Mouse (Mus musculus): ENCODE data around the gene Tigd4.
A peak's percentile ranks its signal among the peaks of the same experiment; 100 is the strongest.

Tigd4 gene

GRCm38 (mm10) chr3:84615050-84615855 is 21.9 kb downstream of the Tigd4 start:
- peak; percentile 71 for DNase-seq

GRCm38 (mm10) chr3:84615856-84616225 is 22.5 kb downstream of the Tigd4 start:
- no peak for DNase-seq

GRCm38 (mm10) chr3:84618627-84619026 is 25.3 kb downstream of the Tigd4 start:
- no peak for DNase-seq

DNA sequence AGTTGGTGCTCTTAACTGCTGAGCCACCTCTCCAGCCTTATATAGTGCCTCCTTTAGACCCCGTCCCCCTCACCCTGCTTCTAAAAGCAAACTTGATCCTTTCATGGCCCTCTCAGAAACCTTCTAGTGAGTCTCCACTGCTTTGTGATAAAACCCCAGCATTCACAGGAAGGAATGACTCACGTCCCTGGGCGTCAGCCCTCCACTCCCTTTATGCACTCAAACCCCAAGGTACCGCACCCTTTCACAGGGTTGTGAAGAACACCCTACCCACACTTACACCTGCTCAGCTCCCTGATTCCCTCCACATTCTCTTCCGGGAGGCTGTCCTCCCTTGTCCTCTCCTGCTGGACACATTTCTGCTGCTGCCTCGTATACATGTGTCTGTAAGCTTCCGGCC is 25.7 kb downstream of the Tigd4 start:
- DNase-seq: no peak

- DNase-seq: no peak
Observed at GRCm38 (mm10) chr3:84619725-84620124, 26.4 kb downstream of the Tigd4 start.

DNA sequence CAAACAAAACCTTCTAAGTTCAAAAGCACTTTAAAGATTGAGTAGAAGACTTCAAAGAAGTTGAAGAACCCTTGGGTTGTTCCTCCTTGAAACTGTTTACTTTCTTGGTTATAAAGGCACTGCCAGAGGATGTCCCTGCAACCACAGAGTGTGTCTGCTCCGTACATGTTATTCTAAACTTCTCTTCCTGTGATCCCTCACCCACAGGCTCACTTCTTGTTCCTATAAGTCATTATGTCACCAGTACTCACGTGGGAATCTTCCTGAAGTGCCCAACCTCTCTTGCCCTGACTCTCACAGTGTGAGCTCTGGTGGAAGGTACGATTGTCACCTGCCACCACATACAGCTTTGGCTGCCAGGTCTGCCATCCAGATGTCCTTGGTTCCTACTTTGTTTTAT is 28.7 kb downstream of the Tigd4 start:
- DNase-seq: no peak

DNA sequence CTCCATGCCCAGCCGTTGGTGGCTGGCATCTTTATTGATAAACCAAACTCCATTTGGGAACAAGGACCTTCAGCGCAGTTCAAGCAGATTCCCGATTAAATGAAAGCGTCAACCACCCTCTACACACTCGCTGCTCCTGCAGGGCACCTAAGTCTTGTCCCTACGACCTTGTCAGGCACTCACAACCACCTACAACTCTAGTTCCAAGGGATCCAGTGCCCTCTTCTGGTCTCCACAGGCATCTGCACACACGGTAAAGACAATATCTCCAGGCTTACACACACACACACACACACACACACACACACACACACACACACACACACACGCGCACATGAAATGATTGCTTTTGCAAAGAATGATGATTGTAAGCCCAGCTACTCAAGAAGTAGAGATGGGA is 38.2 kb downstream of the Tigd4 start:
- DNase-seq: no peak

GRCm38 (mm10) chr3:84637095-84637494 is 43.7 kb downstream of the Tigd4 start:
- DNase-seq: no peak

DNA sequence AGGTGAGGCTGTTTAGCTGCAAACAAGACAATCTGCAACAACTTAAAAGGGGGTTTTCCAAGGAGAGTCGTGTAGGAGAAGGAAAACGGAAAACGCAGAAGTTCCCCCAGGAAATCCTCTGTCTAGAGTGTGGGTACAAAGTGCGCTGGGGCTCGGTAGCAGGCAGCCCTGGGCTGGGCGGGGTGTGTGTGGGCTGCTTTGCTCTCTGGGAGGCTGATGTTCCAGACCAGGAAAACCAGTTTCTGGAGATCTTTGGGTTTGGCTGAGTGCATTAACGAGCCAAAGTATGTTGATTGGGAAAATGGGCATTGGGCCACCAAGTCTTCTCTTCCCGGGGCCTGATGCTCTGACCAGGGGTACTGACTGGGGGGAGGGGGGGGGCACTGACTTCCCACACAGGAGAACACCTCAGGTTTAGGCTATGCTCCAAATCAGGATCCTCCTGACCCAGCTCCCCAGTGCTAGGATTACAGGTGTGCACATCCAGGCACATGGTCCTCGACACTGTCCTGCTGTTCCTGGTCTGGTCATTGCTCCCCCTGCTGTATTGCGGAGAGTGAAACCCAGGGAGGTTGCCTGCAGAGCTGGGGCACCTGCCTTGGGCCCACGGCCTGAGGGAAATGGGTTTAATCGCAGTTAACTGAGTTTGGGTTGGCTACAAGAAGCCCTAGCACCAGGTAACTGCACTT is 44.7 kb downstream of the Tigd4 start:
- DNase-seq: peak; percentile 40

GRCm38 (mm10) chr3:84638858-84639257 is 45.5 kb downstream of the Tigd4 start:
- no peak for DNase-seq

- peak; percentile 63 for DNase-seq
Observed at GRCm38 (mm10) chr3:84639767-84640500, 46.6 kb downstream of the Tigd4 start.

- peak; percentile 64 for DNase-seq
Observed at GRCm38 (mm10) chr3:84640536-84640935, 47.2 kb downstream of the Tigd4 start.

GRCm38 (mm10) chr3:84641391-84641790 is 48.0 kb downstream of the Tigd4 start:
- no peak for DNase-seq

DNA sequence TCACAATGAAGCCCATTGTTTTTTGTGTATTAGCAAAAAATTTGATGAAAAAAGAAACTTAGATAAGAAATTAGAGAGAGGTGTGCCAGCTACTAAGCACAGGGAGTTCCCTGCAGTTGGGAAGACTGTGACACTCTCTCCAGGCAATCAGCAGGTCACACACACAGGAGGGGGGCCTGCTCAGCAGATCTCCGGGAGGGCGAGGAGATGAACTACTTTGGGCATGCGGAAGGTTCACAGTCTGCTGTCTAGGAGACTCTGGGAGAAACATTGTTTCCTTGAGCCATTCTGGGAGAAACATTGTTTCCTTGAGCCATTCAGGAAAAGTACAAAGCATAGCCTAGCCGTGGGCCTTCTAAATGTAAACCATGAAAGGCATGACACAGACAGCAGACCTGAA is 49.6 kb downstream of the Tigd4 start:
- no peak for DNase-seq

GRCm38 (mm10) chr3:84645156-84646006 is 52.0 kb downstream of the Tigd4 start:
- no peak for DNase-seq

DNA sequence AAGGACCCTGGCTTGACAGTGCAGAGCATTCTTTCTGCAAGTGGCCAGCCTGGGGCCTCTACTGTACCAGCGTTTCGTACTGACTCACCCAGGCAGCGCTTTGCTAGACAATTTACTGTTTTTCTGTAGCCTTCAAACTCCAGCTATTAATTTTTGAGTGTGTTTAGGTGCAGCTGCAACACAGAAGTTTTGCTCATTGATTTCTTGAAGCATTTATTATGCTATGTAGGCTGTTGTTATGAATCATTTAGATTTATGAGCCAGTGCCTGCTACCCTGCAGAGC is 52.6 kb downstream of the Tigd4 start:
- no peak for DNase-seq

GRCm38 (mm10) chr3:84646331-84646845 is 53.0 kb downstream of the Tigd4 start:
- peak; percentile 34 for DNase-seq
